Mouse (Mus musculus): Measurements from ENCODE around the gene Vmn1r228. TPM values are rescaled to one million over a fixed set of nuclear protein-coding genes. Genes with fewer than 3 reads are reported as not detected.

The Vmn1r228 gene
- polyA plus RNA-seq (2014; fragmentation: Nextera tagmentation; extraction: Ambion mirVana), result not detected in 2 replicates

DNA sequence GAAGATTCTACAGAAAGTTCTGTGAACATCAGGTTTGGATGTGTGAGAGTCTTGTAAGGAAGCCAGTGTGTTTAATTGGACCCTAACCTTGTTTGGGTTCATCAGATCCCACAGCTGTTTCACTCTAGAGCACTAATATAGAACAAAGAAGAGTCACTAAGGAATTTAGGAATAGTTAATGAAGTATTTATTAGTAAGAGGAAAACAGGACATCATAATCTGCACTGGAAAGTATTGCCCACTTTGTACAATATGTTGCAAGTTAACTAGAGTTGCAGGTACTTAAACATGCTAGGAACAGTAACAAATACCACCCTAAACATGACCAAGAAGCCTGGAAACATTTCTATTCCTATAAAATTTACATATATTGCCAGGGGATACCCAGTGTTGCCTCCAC, at the start of gene Vmn1r228:
Gene Vmn1r228 (minus strand): TSS at position 101 of the 400 bp plus-strand sequence.
- DNase-seq (no peak), ATAC-seq (ENCODE audit: low FRiP score, low TSS enrichment) (no peak)
- Histone ChIP-seq H3K27ac (replicated peaks; ENCODE audit: low read depth, low read length) (no peak within 1 kb of the TSS), H3K36me3 (ENCODE audit: control insufficient read depth, insufficient read depth, low read length) (no peaks in the 10 kb centered on the region), H3K9ac (replicated peaks; ENCODE audit: low read length) (no peak within 1 kb of the TSS), H3K4me2 (ENCODE audit: low read length) (no peak within 1 kb of the TSS), H3K4me3 (replicated peaks; ENCODE audit: low read depth, low read length) (no peak within 1 kb of the TSS), H3K4me1 (ENCODE audit: control insufficient read depth, insufficient read depth, low read length) (no peaks in the 10 kb centered on the region), H3K9me3 (ENCODE audit: control insufficient read depth, low read length) (peaks cover 8% of the 10 kb centered on the region; the same call in 1 of the 2 replicates), H3K27me3 (ENCODE audit: control insufficient read depth, insufficient read depth, low read length) (no peaks in the 10 kb centered on the region)

DNA sequence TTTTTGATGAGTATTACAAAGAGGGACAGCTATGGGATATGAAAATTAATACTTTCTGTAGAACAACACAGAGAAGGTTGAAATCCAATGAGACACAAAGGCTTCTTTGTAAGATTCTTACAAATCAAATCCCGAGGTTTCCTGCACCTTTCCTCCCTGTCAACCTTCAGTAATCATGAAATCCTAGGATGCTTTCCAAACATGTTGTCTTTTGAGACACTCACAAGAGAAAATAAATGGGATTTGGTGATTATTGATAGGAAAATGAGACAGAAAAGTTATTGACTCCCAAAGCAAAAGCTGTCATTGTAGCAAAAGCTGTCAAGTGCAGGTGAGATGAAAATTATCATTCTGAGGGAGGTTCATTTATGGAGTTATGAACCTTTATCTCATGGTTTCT, 25.3 kb upstream of the Vmn1r228 start, which contains the start of gene Vmn1r229:
Gene Vmn1r229 (plus strand): TSS at position 301 of the 400 bp plus-strand sequence.
- DNase-seq, result no peak
- H3K4me1 ChIP-seq (ENCODE audit: control insufficient read depth, insufficient read depth, low read length), result no peaks in the 10 kb centered on the region
- no peaks in the 10 kb centered on the region for H3K9me3 ChIP-seq (ENCODE audit: control insufficient read depth, low read length)
- no peaks in the 10 kb centered on the region for H3K36me3 ChIP-seq (ENCODE audit: control insufficient read depth, insufficient read depth, low read length)
- ATAC-seq (ENCODE audit: low FRiP score, low TSS enrichment), result no peak
- 56% methylated on average over 1 of the region's 1 CpGs for WGBS
- H3K4me3 ChIP-seq (replicated peaks; ENCODE audit: low read depth, low read length), result no peak within 1 kb of the TSS
- H3K27me3 ChIP-seq (ENCODE audit: control insufficient read depth, insufficient read depth, low read length), result no peaks in the 10 kb centered on the region
- no peak within 1 kb of the TSS for H3K4me2 ChIP-seq (ENCODE audit: low read length)
- no peak within 1 kb of the TSS for H3K9ac ChIP-seq (replicated peaks; ENCODE audit: low read length)
- no peak within 1 kb of the TSS for H3K27ac ChIP-seq (replicated peaks; ENCODE audit: low read depth, low read length)

DNA sequence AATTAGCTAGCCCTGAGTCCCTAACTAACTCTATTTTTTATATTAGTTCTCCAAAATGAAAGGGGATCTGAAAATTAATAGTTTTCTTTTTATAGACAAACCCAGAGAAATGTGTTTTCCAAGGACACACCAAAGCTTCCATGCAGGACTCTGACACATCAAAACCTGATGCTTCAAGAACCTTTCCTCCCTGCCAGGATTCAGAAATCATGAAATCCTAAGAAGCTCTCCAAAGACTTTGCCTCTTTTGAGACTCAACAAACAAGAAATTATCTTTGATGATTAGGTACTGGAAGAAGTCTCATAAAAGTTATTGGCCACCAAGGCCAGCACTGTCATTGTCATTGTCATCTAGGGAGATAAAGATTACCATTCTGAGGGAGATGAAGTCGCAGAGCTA, 56.4 kb downstream of the Vmn1r228 start, which contains the start of gene Vmn1r227:
Gene Vmn1r227 (plus strand): TSS at position 301 of the 400 bp plus-strand sequence.
- no peak for ATAC-seq (ENCODE audit: low FRiP score, low TSS enrichment)
- no peak for DNase-seq
- peaks cover 17% of the 10 kb centered on the region; the same call in 1 of the 2 replicates for H3K9me3 ChIP-seq (ENCODE audit: control insufficient read depth, low read length)
- no peak within 1 kb of the TSS for H3K27ac ChIP-seq (replicated peaks; ENCODE audit: low read depth, low read length)
- WGBS, result 24% methylated on average over 1 of the region's 1 CpGs
- no peaks in the 10 kb centered on the region for H3K36me3 ChIP-seq (ENCODE audit: control insufficient read depth, insufficient read depth, low read length)
- no peak within 1 kb of the TSS for H3K9ac ChIP-seq (replicated peaks; ENCODE audit: low read length)
- no peaks in the 10 kb centered on the region for H3K27me3 ChIP-seq (ENCODE audit: control insufficient read depth, insufficient read depth, low read length)
- no peak within 1 kb of the TSS for H3K4me2 ChIP-seq (ENCODE audit: low read length)
- H3K4me1 ChIP-seq (ENCODE audit: control insufficient read depth, insufficient read depth, low read length), result no peaks in the 10 kb centered on the region
- H3K4me3 ChIP-seq (replicated peaks; ENCODE audit: low read depth, low read length), result no peak within 1 kb of the TSS

Other genes starting within 250 kb of the Vmn1r228 start
- gene Vmn2r109, start 221.4 kb downstream of the Vmn1r228 start, polyA plus RNA-seq (2014; fragmentation: Nextera tagmentation; extraction: Ambion mirVana), result not detected in 2 replicates
- gene Vmn2r110, start 189.7 kb downstream of the Vmn1r228 start, polyA plus RNA-seq (2014; fragmentation: Nextera tagmentation; extraction: Ambion mirVana), result not detected in 2 replicates
- not detected in 2 replicates for gene Fpr-rs3, start 161.3 kb downstream of the Vmn1r228 start, polyA plus RNA-seq (2014; fragmentation: Nextera tagmentation; extraction: Ambion mirVana)
- gene Vmn1r226, start 103.3 kb downstream of the Vmn1r228 start, polyA plus RNA-seq (2014; fragmentation: Nextera tagmentation; extraction: Ambion mirVana), result not detected in 2 replicates
- not detected in 2 replicates for gene Vmn1r227, start 56.3 kb downstream of the Vmn1r228 start, polyA plus RNA-seq (2014; fragmentation: Nextera tagmentation; extraction: Ambion mirVana)
- 0.03 TPM in 1 of 2 replicates, not detected in the other for gene Vmn1r229, start 25.4 kb upstream of the Vmn1r228 start, polyA plus RNA-seq (2014; fragmentation: Nextera tagmentation; extraction: Ambion mirVana)
- gene Vmn1r230, start 54.3 kb upstream of the Vmn1r228 start, polyA plus RNA-seq (2014; fragmentation: Nextera tagmentation; extraction: Ambion mirVana), result not detected in 2 replicates
- not detected in 2 replicates for gene Vmn1r231, start 118.9 kb upstream of the Vmn1r228 start, polyA plus RNA-seq (2014; fragmentation: Nextera tagmentation; extraction: Ambion mirVana)
- gene Vmn1r232, start 133.6 kb upstream of the Vmn1r228 start, polyA plus RNA-seq (2014; fragmentation: Nextera tagmentation; extraction: Ambion mirVana), result not detected in 2 replicates
- 739 and 756 TPM in 2 replicates for gene Ppp2r1a, start 159.2 kb upstream of the Vmn1r228 start, polyA plus RNA-seq (2014; fragmentation: Nextera tagmentation; extraction: Ambion mirVana)
- gene Vmn1r233, start 210.3 kb upstream of the Vmn1r228 start, polyA plus RNA-seq (2014; fragmentation: Nextera tagmentation; extraction: Ambion mirVana), result not detected in 2 replicates
- 22.4 and 24.5 TPM in 2 replicates for gene Zfp160, start 222.7 kb upstream of the Vmn1r228 start, polyA plus RNA-seq (2014; fragmentation: Nextera tagmentation; extraction: Ambion mirVana)

Measured in midbrain, embryonic 14.5 days (tissue).